Mouse (Mus musculus) G1E (cell line): ENCODE results near the gene Mycbp. TPM values are rescaled to one million over a fixed set of nuclear protein-coding genes. Genes with fewer than 3 reads are reported as not detected.

Source experiments
- ATAC-seq: 2 replicates; pipeline ENCODE4 v1.8.0; 2016; ENCODE audit warnings: mild to moderate bottlenecking; ENCODE audit not compliant: insufficient number of reproducible peaks, poor library complexity, low FRiP score, severe bottlenecking; ENCODE audit errors: extremely low read depth
- DNase-seq: peaks from one replicate; pipeline ENCODE4 v3.0.0; 2012; ENCODE audit warnings: low spot score
- H3K27me3 ChIP-seq: 2 replicates; pipeline ENCODE4 v1.6.1; 2012; ENCODE audit warnings: mild to moderate bottlenecking, low read length, inconsistent platforms; ENCODE audit not compliant: insufficient read depth
- H3K36me3 ChIP-seq: replicated peaks from 2 replicates; pipeline ENCODE3; 2012; ENCODE audit warnings: mild to moderate bottlenecking, inconsistent platforms
- H3K4me1 ChIP-seq: 2 replicates; pipeline ENCODE4 v1.6.1; 2012; ENCODE audit warnings: low read depth, low read length, inconsistent platforms, mixed read lengths; ENCODE audit not compliant: insufficient read depth
- H3K4me3 ChIP-seq: 2 replicates; pipeline ENCODE4 v1.5.1; 2012; ENCODE audit warnings: low read depth, mild to moderate bottlenecking, inconsistent platforms, low read length, moderate library complexity, mixed read lengths
- H3K9me3 ChIP-seq: replicated peaks from 2 replicates; pipeline ENCODE4 v1.6.1; 2012; ENCODE audit warnings: inconsistent platforms
- CTCF ChIP-seq: IDR thresholded peaks from 2 replicates; pipeline ENCODE4 v1.5.1; 2012; ENCODE audit warnings: low read depth, low read length, inconsistent platforms, mixed read lengths
- GATA1 ChIP-seq: IDR thresholded peaks from 2 replicates; pipeline ENCODE4 v1.6.1; 2012; ENCODE audit warnings: borderline replicate concordance, low read length, inconsistent platforms, mixed read lengths
- GATA2 ChIP-seq: IDR thresholded peaks from 2 replicates; pipeline ENCODE4 v1.6.1; 2012; ENCODE audit warnings: low read depth, low read length, inconsistent platforms, borderline replicate concordance
- POLR2AphosphoS5 ChIP-seq: IDR thresholded peaks from 2 replicates; pipeline ENCODE4 v1.6.1; 2012; ENCODE audit warnings: low read depth, low read length, inconsistent platforms; ENCODE audit not compliant: insufficient replicate concordance
- TAL1 ChIP-seq: conservative IDR thresholded peaks from 2 replicates; pipeline ENCODE4 v1.6.1; 2012; ENCODE audit warnings: low read depth, low read length, inconsistent platforms, mixed read lengths
- polyA plus RNA-seq: library from polyadenylated mRNA; stranded (reverse); fragments of >175 nt; gene quantifications from 2 replicates; pipeline ENCODE4 v1.2.3, GENCODE M21; 2012
- total RNA-seq, 2 experiments: library from RNA; stranded (forward) in 1 of 2; stranded (reverse) in 1 of 2; fragments of 200-1000 nt in 1 of 2; fragments of >200 nt in 1 of 2; fragmentation: Nextera tagmentation in 1 of 2; gene quantifications; 2 replicates each; pipeline ENCODE4 v1.2.3; 2014 to 2017

Gene Mycbp
- total RNA-seq (2014; fragmentation: Nextera tagmentation) (24.6 and 28.1 TPM in 2 replicates), total RNA-seq (2017) (26.6 and 27.2 TPM in 2 replicates), polyA plus RNA-seq (14.5 and 47.3 TPM in 2 replicates)

- peak; percentile 96 for DNase-seq
- peak; percentile 97 for ATAC-seq
- Histone ChIP-seq H3K4me1 (peaks cover 24% of the 10 kb centered on the region), H3K9me3 (no peaks in the 10 kb centered on the region), H3K4me3 (peak within 1 kb of the TSS; percentile 84), H3K36me3 (peaks cover 27% of the 10 kb centered on the region), H3K27me3 (no peaks in the 10 kb centered on the region)
- no peak for TF ChIP-seq CTCF
- no peak for TF ChIP-seq GATA1
- no peak for TF ChIP-seq GATA2
- TF ChIP-seq POLR2AphosphoS5: no peak
- TF ChIP-seq TAL1: no peak
These were observed at the start of gene Mycbp for GRCm38 (mm10) chr4:123904333-123905125. Mycbp (plus strand) TSS chr4:123904832.

DNA sequence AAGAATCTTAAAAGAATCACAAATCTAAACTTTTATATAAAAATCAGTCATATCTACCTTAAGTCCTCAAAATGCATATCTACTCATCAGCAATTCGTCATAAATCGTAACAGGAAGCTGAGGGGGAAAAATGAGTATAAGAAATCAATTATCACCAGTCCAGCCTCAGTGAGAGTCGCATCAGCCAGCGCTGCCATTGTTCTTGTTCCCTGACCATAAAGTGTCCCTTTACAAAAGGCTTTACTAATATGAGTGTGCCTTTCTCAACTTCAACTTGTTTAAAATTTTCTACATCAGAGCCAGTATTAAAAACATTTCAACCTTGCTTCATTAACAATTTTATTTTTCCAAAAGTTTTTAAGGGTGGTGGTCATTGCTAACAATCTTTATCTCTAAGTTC lies 47.7 kb upstream of the Mycbp start:
- H3K36me3 ChIP-seq: no peaks in the 10 kb centered on the region
- no peaks in the 10 kb centered on the region for H3K9me3 ChIP-seq
- TF ChIP-seq POLR2AphosphoS5 (no peak), GATA2 (no peak), GATA1 (no peak), CTCF (no peak), TAL1 (no peak)
- no peaks in the 10 kb centered on the region for H3K4me1 ChIP-seq
- no peak overlapping the region for H3K4me3 ChIP-seq
- H3K27me3 ChIP-seq: no peaks in the 10 kb centered on the region
- ATAC-seq (no peak), DNase-seq (no peak)

DNA sequence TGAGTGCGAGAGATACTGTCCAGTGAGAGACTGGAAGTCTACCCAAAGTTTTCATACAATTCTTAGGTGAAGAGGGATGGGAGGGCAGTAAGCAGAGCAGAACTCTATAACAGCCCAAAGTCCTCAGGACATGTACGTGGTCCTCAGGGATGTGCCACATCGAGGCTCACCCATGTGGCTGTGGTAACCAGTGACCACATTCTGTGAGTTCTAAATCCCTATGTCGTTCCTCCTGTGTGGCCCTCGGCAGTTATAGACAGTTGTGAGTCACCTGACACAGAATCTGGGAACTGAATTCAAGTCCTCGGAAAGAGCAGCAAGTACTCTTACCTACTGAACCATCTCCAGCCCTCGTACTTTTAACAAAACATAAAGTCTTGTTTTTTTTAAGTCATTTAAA lies 46.5 kb upstream of the Mycbp start:
- TF ChIP-seq GATA2 (no peak), CTCF (no peak), POLR2AphosphoS5 (no peak), GATA1 (no peak), TAL1 (no peak)
- DNase-seq (no peak), ATAC-seq (no peak)
- Histone ChIP-seq H3K27me3 (no peaks in the 10 kb centered on the region), H3K4me1 (no peaks in the 10 kb centered on the region), H3K4me3 (no peak overlapping the region), H3K36me3 (no peaks in the 10 kb centered on the region), H3K9me3 (no peaks in the 10 kb centered on the region)

DNA sequence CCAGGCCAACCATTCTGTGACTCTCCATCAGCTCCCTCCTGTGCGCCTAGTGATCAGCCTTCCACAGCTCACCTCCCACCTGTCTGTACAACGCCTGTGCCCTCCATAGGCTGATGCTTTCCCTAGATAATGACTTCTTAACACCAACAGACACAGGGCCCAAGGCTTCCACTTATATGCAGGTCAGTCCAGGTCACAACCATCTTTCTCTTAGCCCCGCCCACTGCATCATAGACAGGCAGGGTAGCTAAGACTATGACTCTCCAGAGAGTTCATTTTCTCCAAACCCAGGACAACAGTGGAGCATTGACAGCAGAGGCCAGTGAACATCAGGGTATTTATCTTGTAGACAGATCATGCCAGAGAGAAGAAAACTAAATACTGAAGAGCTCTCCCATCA lies 45.3 kb upstream of the Mycbp start, which contains the start of gene 4933427I04Rik:
Gene 4933427I04Rik, plus strand, starts transcription at position 301 of the 400 bp plus-strand sequence.
- Histone ChIP-seq H3K9me3 (no peaks in the 10 kb centered on the region), H3K36me3 (no peaks in the 10 kb centered on the region), H3K27me3 (no peaks in the 10 kb centered on the region), H3K4me3 (no peak within 1 kb of the TSS), H3K4me1 (no peaks in the 10 kb centered on the region)
- ATAC-seq: no peak
- TF ChIP-seq GATA1 (no peak), CTCF (no peak), POLR2AphosphoS5 (no peak), TAL1 (no peak), GATA2 (no peak)
- DNase-seq: no peak

DNA sequence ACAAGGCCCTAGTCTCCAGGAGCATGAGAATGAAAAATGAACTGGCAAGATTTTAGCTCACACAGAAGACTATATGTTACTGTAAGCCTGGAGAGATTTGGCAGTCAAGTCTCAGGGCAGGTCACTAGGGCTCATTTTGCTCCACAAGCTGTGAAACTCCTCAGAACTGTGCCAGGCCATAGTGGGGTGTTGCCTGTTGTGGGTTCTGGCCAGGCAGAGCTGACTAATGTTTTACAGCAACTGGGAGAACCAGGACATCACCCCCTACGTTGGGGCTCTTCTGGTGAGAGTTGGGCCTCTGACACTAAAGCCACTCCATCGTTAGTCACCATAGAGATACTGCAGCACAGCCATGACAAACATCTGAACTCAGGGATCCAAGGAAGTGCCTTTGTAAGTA lies 44.8 kb upstream of the Mycbp start:
- H3K4me3 ChIP-seq: no peak overlapping the region
- H3K36me3 ChIP-seq: no peaks in the 10 kb centered on the region
- DNase-seq (no peak), ATAC-seq (no peak)
- H3K9me3 ChIP-seq: no peaks in the 10 kb centered on the region
- H3K27me3 ChIP-seq: no peaks in the 10 kb centered on the region
- no peaks in the 10 kb centered on the region for H3K4me1 ChIP-seq
- TF ChIP-seq CTCF (no peak), GATA1 (no peak), POLR2AphosphoS5 (no peak), GATA2 (no peak), TAL1 (no peak)

- ATAC-seq (no peak), DNase-seq (no peak)
- TF ChIP-seq GATA2 (no peak), POLR2AphosphoS5 (no peak)
- Histone ChIP-seq H3K36me3 (no peaks in the 10 kb centered on the region), H3K4me3 (no peak overlapping the region), H3K4me1 (no peaks in the 10 kb centered on the region), H3K9me3 (no peaks in the 10 kb centered on the region), H3K27me3 (no peaks in the 10 kb centered on the region)
These were observed 44.0 kb upstream of the Mycbp start for GRCm38 (mm10) chr4:123860621-123861020.
